Mouse (Mus musculus): Measurements from ENCODE around the gene Snapc4.

Snapc4 gene

DNA sequence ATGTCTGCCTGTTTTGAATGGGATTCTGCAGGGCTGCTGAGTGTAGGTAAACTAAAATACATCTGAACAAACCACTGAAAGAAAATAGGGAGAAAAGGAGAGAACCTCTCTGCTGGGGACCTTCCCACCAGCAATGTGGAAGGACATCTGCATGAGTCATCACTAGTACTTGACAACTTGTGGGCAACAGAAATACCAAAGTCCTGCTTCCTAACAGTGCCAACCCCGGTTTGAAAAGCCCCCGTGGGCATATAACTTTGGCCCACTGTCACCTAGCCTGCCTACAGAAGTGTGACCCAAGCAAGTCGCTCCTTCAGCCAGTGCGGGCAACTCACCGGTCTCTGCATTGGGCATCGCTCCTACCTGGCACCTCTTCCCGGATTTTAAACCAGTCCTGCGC, 8.1 kb downstream of the Snapc4 start:
- DNase-seq (ENCODE audit: low spot score in 2 of 2) = no peak

GRCm38 (mm10) chr2:26368572-26368971, 11.9 kb downstream of the Snapc4 start:
- no peak for DNase-seq (ENCODE audit: low spot score in 2 of 2)

DNA sequence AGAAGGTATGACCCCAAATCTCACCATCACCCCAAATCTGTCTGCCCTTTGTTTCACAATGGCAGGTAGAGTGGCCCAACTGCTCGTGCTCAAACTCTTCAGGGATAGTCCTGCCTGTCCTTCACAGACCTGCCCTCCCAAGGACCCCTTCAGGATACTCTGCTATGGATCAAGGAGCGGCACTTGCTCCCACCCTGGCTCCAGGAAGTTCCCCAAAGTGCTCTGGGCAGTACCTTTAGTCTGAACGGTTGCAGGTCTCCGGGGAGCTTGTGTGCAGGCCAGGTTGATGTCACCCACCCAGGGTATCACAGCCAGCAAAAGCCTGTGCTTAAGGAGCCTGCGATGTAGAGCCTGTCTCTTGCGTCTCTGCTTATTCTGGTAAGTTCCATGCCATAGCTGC, 12.5 kb downstream of the Snapc4 start:
- no peak for DNase-seq (ENCODE audit: low spot score in 2 of 2)

GRCm38 (mm10) chr2:26364738-26365465, 15.6 kb downstream of the Snapc4 start:
- DNase-seq (ENCODE audit: low spot score in 2 of 2) = peak in 1 of 2 experiments; percentile 48

DNA sequence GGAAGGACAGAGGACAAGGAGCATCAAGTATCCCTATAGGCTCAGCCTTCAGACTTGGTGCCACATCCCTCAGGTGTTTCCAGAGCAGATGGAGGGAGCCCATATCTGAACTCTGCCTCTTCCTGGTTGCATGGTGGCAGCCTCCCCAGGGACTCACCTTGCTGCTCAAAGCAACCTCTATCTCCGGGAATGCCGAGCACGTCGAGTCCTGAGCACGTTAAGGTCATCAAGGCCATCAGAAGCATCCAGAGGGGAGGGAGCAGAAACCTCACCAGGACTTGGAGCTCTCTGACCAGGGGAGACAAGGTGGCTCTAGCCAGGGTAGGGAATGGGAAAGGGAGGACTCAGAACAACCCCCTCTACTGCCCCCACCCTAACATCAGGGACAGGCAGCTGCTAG, 17.0 kb downstream of the Snapc4 start:
- no peak for DNase-seq (ENCODE audit: low spot score in 2 of 2)

GRCm38 (mm10) chr2:26362991-26363390, 17.5 kb downstream of the Snapc4 start:
- no peak for DNase-seq (ENCODE audit: low spot score in 2 of 2)

- DNase-seq (ENCODE audit: low spot score in 2 of 2) = no peak
Measured at GRCm38 (mm10) chr2:26360772-26361171, 19.7 kb downstream of the Snapc4 start, which contains the start of gene Card9. Gene Card9, minus strand, starts transcription at chr2:26360918.

DNA sequence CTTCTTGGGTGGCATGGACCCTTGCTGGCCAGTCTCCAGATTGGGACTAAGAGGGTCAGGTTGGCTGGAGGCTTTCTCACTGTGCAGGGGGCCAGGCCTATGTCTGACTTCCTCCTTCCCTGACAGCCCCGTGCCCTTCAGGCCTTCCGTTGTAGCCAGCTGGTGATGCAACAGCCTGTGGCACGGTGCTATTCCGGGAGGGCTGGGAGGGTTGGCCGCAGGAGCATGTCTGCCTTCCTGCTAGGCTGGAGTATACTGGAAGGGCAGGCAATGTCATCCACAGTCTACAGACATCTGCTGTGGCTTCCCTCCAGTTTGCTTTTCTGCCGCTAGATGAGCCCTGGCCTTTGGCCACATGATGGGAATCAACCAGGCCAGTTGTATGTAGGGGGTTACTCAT, 20.5 kb downstream of the Snapc4 start:
- no peak for DNase-seq (ENCODE audit: low spot score in 2 of 2)

DNA sequence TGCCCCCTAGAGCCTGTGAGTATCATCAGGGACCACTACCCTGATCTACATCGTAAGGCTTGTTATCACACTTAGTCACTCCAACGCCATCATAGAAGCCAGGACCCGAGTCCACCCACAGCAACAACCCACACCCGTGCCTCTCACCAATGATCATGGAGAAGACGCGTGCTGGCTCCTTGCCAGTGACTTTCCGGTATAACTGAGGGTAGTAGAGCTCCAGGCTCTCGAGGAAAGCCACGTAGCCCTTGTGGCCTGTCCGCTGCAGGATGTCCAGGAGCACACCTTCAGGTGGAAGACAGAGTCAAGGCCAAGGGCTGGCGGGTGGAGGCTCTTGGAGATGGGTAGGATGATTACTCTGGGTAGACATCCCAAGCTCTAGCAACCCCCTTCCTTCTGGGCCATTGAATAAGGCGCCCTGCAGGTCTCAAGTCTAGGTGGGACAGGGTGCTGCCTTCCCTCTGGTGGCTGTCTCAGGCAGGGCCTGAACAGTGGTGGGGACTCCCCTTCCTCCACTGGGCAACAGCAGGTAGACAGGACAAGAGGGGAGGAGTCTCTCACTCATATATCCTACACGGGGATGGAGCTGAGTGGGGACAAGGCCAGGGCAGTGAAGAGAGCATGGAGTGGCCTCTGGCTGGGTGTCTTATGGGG, 21.7 kb downstream of the Snapc4 start:
- DNase-seq (ENCODE audit: low spot score in 2 of 2) = no peak

DNA sequence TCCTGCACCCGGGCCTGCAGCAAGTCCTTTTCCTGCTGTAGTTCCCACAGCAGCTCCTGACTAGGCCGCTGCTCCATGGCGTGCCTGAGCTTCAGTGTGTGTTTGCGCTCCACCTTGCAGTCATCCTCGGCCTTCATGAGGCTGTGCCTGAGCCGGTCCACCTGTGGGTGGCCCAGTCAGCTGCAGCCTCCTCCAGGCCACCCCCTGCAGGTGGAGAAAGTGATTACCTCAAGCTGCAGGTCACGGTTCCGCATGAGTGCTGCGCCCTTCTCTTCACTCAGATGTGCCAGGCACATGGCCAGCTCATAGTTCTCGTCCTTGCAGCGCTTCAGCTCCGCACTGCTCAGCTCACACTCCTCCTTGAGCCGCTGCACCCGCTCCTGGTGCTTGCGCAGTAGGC, 23.0 kb downstream of the Snapc4 start:
- DNase-seq (ENCODE audit: low spot score in 2 of 2) = no peak

- no peak for DNase-seq (ENCODE audit: low spot score in 2 of 2)
Measured at GRCm38 (mm10) chr2:26356678-26357077, 23.8 kb downstream of the Snapc4 start.

DNA sequence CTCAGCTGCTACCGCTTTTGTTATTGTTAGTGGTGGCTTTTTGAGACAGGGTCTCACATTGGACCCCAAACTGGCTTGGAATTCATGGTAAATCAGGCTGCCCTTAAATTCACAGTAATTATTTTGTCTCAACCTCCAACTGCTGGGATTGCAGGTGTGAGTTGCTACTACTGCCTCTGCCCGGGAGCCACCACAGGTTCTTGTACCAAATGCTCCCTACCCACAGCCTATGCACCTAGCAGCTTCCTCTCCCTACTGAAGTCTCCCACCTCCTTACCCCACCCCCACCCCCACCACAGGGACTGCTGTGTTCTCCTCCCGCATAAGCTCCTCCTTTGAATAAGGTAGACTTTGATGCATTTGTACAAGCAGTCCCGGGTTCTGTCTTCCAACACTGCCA, 24.2 kb downstream of the Snapc4 start:
- DNase-seq (ENCODE audit: low spot score in 2 of 2) = no peak

DNA sequence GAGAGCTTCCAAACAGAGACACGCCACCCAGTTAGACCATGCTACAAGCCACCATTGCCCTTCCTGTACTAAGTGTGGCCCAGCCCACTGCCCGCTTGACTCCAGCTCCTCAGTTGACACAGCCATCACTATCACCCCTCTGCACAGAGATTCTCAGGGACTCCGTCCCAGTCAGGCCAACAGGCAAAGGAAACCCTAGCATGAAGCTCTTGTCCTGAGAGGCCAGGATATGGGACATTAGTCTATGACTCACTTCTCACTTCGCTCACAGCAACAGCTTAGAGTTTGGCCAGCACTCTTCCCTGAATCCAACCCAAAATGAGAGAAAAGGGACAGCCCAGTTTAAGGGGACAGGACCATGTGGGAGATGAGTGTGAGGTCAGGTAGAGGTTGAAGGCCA, 26.1 kb downstream of the Snapc4 start:
- DNase-seq (ENCODE audit: low spot score in 2 of 2) = no peak

- DNase-seq (ENCODE audit: low spot score in 2 of 2) = no peak
Measured at GRCm38 (mm10) chr2:26353066-26353980, 27.1 kb downstream of the Snapc4 start.

- DNase-seq (ENCODE audit: low spot score in 2 of 2) = no peak
Measured at GRCm38 (mm10) chr2:26352291-26352910, 28.1 kb downstream of the Snapc4 start.

GRCm38 (mm10) chr2:26351358-26352290, 28.8 kb downstream of the Snapc4 start, which contains the start of gene Dnlz:
Gene Dnlz, minus strand, starts transcription at chr2:26352110.
- peak; percentile 92 to 93 for DNase-seq (ENCODE audit: low spot score in 2 of 2)

GRCm38 (mm10) chr2:26348241-26348640, 32.2 kb downstream of the Snapc4 start:
- no peak for DNase-seq (ENCODE audit: low spot score in 2 of 2)

- DNase-seq (ENCODE audit: low spot score in 2 of 2) = no peak
Measured at GRCm38 (mm10) chr2:26342609-26343490, 37.6 kb downstream of the Snapc4 start.

- no peak for DNase-seq (ENCODE audit: low spot score in 2 of 2)
Measured at GRCm38 (mm10) chr2:26342044-26342443, 38.4 kb downstream of the Snapc4 start.
